Mouse (Mus musculus): ENCODE measurements at regions not wholly inside any gene's neighbourhood (a gene's known extent, or its start where the extent isn't known, plus 50 kb on each side); places are given as distances from the start of the nearest gene placed in this dataset.

DNA sequence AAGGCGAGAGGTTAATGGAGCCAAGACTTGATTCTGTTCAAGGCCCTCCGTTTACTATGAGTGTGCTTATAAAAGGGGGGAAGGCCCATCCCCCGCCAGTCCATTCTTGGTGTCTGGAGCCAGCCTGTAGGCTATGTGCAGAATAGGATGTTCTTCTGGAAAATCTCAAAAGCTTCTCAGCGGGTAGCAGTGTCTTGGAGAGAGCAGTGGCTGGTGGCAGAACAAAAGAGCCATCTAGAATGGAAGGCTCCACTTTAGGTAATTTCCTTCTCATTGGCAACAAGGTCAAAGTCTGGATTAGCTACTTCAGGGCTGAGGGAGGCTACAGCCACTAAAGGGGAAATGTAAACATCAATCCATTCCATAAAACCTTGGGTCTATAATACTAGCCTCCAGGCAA, 1150.8 kb upstream of the Ptprd start:
- Histone ChIP-seq H3K27me3 (replicated peaks; ENCODE audit: control insufficient read depth, insufficient read depth, low read length) (no peaks in the 10 kb centered on the region), H3K9me3 (ENCODE audit: control insufficient read depth, low read length) (no peaks in the 10 kb centered on the region), H3K4me2 (ENCODE audit: low read depth, low read length) (no peak overlapping the region), H3K36me3 (ENCODE audit: control insufficient read depth, insufficient read depth, low read length) (no peaks in the 10 kb centered on the region), H3K4me3 (ENCODE audit: low read length) (no peak overlapping the region), H3K27ac (ENCODE audit: low read length) (no peak overlapping the region), H3K9ac (ENCODE audit: low read depth, low read length) (no peak overlapping the region), H3K4me1 (ENCODE audit: control insufficient read depth, insufficient read depth, low read length) (no peaks in the 10 kb centered on the region)
- peak; percentile 21; the same call in 1 of the 2 replicates for ATAC-seq
- 74% methylated on average over 4 of the region's 4 CpGs for WGBS

DNA sequence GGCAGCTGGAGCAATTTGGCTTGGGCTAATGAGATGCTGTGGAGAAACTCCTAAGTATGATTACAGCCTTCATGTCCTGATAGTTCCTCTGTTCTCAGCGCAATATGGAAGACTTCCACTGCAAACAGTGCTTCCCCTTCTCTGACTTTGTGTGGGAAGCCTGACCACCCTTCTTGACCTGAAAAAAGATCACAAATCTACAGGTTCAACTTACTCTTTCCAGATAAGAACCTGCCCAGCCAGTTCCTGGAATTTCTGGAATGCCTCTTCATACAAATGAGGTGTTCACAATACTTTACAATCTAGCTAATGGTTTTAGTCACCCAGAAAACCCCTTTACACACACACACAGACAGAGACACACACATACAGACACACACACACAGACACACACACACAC, 1146.0 kb upstream of the Ptprd start:
- Histone ChIP-seq H3K4me1 (ENCODE audit: control insufficient read depth, insufficient read depth, low read length) (no peaks in the 10 kb centered on the region), H3K27ac (ENCODE audit: low read length) (no peak overlapping the region), H3K9ac (ENCODE audit: low read depth, low read length) (no peak overlapping the region), H3K4me2 (ENCODE audit: low read depth, low read length) (no peak overlapping the region), H3K27me3 (replicated peaks; ENCODE audit: control insufficient read depth, insufficient read depth, low read length) (no peaks in the 10 kb centered on the region), H3K9me3 (ENCODE audit: control insufficient read depth, low read length) (no peaks in the 10 kb centered on the region), H3K4me3 (ENCODE audit: low read length) (no peak overlapping the region), H3K36me3 (ENCODE audit: control insufficient read depth, insufficient read depth, low read length) (no peaks in the 10 kb centered on the region)
- WGBS, result 62% methylated on average over 1 of the region's 1 CpGs
- no peak for ATAC-seq

DNA sequence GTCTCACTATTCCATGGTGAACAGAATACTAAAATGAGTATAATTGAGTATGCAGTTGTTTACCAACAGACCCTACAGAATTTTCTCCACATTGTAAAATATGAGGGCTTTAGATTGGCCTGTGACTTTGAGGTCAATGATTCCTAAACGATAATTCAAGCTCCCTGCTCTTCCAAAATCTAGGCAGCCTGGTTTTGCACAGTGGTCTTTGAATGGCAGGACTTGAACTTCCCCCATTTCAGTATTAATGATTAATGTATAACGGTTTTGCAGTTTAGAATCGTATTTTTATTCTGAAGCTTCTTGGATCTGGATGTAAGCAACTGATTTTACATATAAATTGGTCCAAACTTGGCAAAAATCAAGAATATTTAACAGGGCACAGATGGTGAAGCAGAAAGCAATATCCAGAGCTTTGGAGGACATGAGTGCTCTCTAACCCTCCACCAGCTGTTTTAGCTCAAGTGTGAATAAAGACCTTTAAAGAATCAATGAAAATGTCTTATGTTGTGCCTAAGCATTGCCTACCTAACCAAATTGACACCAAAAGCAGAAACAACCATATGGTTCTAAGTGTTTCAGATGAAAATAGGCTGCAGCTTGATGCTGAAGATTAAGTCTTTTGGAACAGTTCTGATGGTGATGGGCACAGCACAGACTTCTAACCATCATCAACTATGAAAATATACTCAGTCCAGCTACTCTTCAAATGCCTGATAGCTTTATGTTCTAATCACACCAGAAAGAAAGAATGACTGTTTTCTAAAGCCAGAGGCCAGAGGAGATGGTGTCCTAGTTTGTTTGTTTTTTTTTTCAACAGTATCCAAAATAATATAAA, 1098.3 kb upstream of the Ptprd start:
- H3K4me1 ChIP-seq (ENCODE audit: control insufficient read depth, insufficient read depth, low read length), result no peaks in the 10 kb centered on the region
- no peak overlapping the region for H3K9ac ChIP-seq (ENCODE audit: low read depth, low read length)
- H3K4me2 ChIP-seq (ENCODE audit: low read depth, low read length), result no peak overlapping the region
- H3K9me3 ChIP-seq (ENCODE audit: control insufficient read depth, low read length), result no peaks in the 10 kb centered on the region
- H3K36me3 ChIP-seq (ENCODE audit: control insufficient read depth, insufficient read depth, low read length), result no peaks in the 10 kb centered on the region
- no peak overlapping the region for H3K4me3 ChIP-seq (ENCODE audit: low read length)
- no peak overlapping the region for H3K27ac ChIP-seq (ENCODE audit: low read length)
- ATAC-seq, result no peak
- WGBS, result 67% methylated on average over 3 of the region's 3 CpGs
- no peaks in the 10 kb centered on the region for H3K27me3 ChIP-seq (replicated peaks; ENCODE audit: control insufficient read depth, insufficient read depth, low read length)

DNA sequence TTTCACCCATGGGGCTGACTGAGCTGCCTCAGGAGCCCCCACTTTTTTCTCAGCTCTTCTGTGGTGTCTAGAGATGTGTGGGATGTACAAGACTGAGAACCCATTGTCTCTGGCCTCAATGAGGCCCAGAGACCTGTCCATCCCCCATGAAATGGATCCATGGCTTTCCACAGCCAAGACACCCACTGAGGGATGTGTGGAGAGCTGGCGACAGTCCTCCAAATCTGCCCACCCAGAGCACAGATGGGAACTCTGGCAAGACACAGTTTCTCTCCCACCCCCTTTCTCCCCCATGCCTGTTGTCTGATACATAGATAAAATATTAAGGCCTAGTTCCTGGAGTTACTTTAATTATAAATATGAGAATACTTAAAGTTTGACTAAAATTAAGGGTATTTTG, 1079.3 kb upstream of the Ptprd start:
- Histone ChIP-seq H3K4me2 (ENCODE audit: low read depth, low read length) (no peak overlapping the region), H3K4me3 (ENCODE audit: low read length) (no peak overlapping the region), H3K9ac (ENCODE audit: low read depth, low read length) (no peak overlapping the region), H3K9me3 (ENCODE audit: control insufficient read depth, low read length) (no peaks in the 10 kb centered on the region), H3K27me3 (replicated peaks; ENCODE audit: control insufficient read depth, insufficient read depth, low read length) (no peaks in the 10 kb centered on the region), H3K36me3 (ENCODE audit: control insufficient read depth, insufficient read depth, low read length) (no peaks in the 10 kb centered on the region), H3K27ac (ENCODE audit: low read length) (no peak overlapping the region), H3K4me1 (ENCODE audit: control insufficient read depth, insufficient read depth, low read length) (no peaks in the 10 kb centered on the region)
- ATAC-seq, result no peak
- WGBS, result 91% methylated on average over 1 of the region's 1 CpGs

DNA sequence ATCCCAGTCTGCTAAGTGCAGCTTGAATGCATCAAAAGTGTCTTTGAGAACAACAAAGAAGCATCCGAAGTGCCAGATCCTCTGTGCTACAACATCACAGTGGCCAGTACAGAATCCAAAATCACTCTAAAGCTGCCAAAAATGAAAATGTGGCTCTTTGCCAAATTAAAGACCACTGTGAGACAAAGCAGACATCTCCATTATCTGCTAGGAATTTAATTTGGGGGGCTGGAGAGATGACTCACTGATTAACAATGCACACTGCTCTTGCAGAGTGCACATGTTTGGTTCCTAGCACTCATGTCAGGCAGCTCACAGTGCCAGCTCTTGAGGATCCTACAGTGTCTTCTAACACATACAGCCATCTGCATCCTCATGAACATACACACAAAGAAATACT, 1053.3 kb upstream of the Ptprd start:
- peak; percentile 81 for ATAC-seq
- WGBS, result 59% methylated on average over 1 of the region's 1 CpGs
- H3K9ac ChIP-seq (ENCODE audit: low read depth, low read length), result no peak overlapping the region
- no peak overlapping the region for H3K4me3 ChIP-seq (ENCODE audit: low read length)
- no peaks in the 10 kb centered on the region for H3K4me1 ChIP-seq (ENCODE audit: control insufficient read depth, insufficient read depth, low read length)
- no peak overlapping the region for H3K4me2 ChIP-seq (ENCODE audit: low read depth, low read length)
- H3K27me3 ChIP-seq (replicated peaks; ENCODE audit: control insufficient read depth, insufficient read depth, low read length), result no peaks in the 10 kb centered on the region
- H3K36me3 ChIP-seq (ENCODE audit: control insufficient read depth, insufficient read depth, low read length), result no peaks in the 10 kb centered on the region
- no peak overlapping the region for H3K27ac ChIP-seq (ENCODE audit: low read length)
- no peaks in the 10 kb centered on the region for H3K9me3 ChIP-seq (ENCODE audit: control insufficient read depth, low read length)

DNA sequence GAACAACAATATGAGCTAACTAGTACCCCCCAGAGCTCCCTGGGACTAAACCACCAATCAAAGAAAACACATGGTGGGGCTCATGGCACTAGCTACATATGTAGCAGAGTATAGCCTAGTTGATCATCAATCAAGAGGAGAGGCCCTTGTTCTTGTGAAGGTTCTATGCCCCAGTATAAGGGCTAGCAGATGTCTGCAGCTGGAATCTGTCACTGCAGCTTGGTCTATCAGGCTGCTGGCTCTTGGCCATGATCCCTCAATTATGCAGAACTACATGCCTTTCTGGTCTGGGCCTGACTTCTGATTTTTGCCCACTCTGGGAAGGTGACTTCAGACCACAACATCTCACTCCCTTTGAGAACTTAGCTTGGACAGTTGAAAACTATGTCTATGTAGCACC, 1031.4 kb upstream of the Ptprd start:
- H3K9me3 ChIP-seq (ENCODE audit: control insufficient read depth, low read length), result no peaks in the 10 kb centered on the region

DNA sequence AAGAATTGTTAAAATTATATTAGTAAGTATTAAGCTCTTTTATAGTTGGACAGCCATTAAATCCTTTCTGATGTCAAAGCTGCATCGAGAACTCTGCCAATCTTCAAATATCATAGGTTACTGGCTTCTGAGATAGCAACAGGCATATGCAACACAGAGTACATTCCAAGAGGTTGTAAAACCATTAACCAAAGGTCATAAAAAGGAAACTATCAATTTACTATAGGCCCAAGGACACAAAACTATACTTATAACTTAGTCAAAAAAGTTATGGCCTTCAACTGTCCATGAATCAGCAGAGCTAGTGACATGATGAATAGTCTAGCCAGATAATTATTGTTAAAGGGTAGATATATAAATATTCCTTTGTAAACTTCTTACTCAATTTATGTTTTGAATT, 1029.9 kb upstream of the Ptprd start:
- Histone ChIP-seq H3K4me2 (ENCODE audit: low read depth, low read length) (no peak overlapping the region), H3K27ac (ENCODE audit: low read length) (no peak overlapping the region), H3K4me1 (ENCODE audit: control insufficient read depth, insufficient read depth, low read length) (0 out of 2 replicates have a peak, but pooled peaks cover 3% of the 10 kb centered on the region), H3K27me3 (replicated peaks; ENCODE audit: control insufficient read depth, insufficient read depth, low read length) (no peaks in the 10 kb centered on the region), H3K9ac (ENCODE audit: low read depth, low read length) (no peak overlapping the region), H3K9me3 (ENCODE audit: control insufficient read depth, low read length) (no peaks in the 10 kb centered on the region), H3K36me3 (ENCODE audit: control insufficient read depth, insufficient read depth, low read length) (no peaks in the 10 kb centered on the region), H3K4me3 (ENCODE audit: low read length) (no peak overlapping the region)
- ATAC-seq, result peak; percentile 92
- WGBS, result 60% methylated on average over 1 of the region's 1 CpGs

More for the DNA sequence above, 1031.4 kb upstream of the Ptprd start:
- no peak overlapping the region for H3K9ac ChIP-seq (ENCODE audit: low read depth, low read length)
- H3K27me3 ChIP-seq (replicated peaks; ENCODE audit: control insufficient read depth, insufficient read depth, low read length), result no peaks in the 10 kb centered on the region
- 0 out of 2 replicates have a peak, but pooled peaks cover 3% of the 10 kb centered on the region for H3K4me1 ChIP-seq (ENCODE audit: control insufficient read depth, insufficient read depth, low read length)
- H3K36me3 ChIP-seq (ENCODE audit: control insufficient read depth, insufficient read depth, low read length), result no peaks in the 10 kb centered on the region
- H3K4me2 ChIP-seq (ENCODE audit: low read depth, low read length), result no peak overlapping the region
- H3K4me3 ChIP-seq (ENCODE audit: low read length), result no peak overlapping the region
- ATAC-seq, result peak; percentile 67; the same call in 1 of the 2 replicates
- H3K27ac ChIP-seq (ENCODE audit: low read length), result no peak overlapping the region

DNA sequence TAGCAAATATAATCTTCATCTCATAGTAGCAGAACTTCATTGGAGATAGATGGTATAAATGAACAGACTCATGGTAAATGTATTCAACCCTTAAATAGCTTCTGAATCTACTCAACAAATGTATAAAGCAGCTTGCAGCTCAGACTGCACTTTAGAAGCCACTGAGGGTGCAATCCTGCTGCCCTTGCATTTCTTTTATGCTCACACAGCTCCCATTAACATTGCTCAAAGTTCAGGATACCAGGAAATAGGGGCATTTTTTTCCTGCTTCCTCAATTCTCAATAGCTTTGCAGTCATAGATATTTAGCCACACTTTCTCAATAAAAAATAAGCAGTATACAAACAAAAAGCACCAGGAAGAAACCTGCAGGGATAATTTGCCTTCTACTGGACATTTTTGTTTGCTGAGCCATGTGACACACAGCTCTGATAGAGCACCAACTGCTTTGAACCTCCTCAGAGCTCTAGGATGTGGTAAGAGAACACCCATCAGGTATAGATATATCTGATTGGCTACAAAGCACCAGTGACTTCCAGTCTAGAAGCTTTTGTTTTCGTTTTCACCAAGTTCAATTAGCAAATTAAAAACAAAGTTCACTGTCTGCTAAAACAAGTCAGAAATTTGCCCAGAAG, 1012.5 kb upstream of the Ptprd start:
- ATAC-seq, result peak; percentile 89
- no peak overlapping the region for H3K4me3 ChIP-seq (ENCODE audit: low read length)
- H3K27me3 ChIP-seq (replicated peaks; ENCODE audit: control insufficient read depth, insufficient read depth, low read length), result no peaks in the 10 kb centered on the region
- no peaks in the 10 kb centered on the region for H3K4me1 ChIP-seq (ENCODE audit: control insufficient read depth, insufficient read depth, low read length)
- peak overlapping the region; percentile 33; the same call in 1 of the 2 replicates for H3K27ac ChIP-seq (ENCODE audit: low read length)
- H3K9ac ChIP-seq (ENCODE audit: low read depth, low read length), result no peak overlapping the region
- no peaks in the 10 kb centered on the region for H3K36me3 ChIP-seq (ENCODE audit: control insufficient read depth, insufficient read depth, low read length)
- WGBS, result 47% methylated on average over 1 of the region's 1 CpGs
- no peak overlapping the region for H3K4me2 ChIP-seq (ENCODE audit: low read depth, low read length)
- no peaks in the 10 kb centered on the region for H3K9me3 ChIP-seq (ENCODE audit: control insufficient read depth, low read length)
